Mouse (Mus musculus): ENCODE measurements at regions not wholly inside any gene's neighbourhood (a gene's known extent, or its start where the extent isn't known, plus 50 kb on each side); places are given as distances from the start of the nearest gene placed in this dataset.

DNA sequence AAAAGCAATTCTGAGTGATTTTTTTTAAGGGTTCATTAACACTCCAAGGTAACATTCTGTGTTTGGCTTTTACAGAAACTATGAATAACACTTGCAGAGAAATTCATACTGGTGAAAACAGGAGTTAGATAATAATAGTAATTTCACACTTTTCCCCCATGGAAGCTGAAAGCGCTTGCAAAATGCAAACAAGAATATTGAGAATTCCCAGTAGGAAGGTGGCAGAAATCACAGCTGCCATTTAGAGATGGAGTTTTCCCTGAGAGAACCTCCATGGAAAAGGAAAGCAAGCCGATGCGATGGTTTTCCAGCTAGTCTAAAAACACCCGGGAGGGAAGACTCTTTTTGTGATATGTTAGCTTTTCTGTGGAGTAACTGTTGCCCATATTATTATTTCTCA lies 174.1 kb upstream of the App start:
- DNase-seq (ENCODE audit: low spot score in 2 of 2) = peak in 1 of 2 experiments; percentile 30

DNA sequence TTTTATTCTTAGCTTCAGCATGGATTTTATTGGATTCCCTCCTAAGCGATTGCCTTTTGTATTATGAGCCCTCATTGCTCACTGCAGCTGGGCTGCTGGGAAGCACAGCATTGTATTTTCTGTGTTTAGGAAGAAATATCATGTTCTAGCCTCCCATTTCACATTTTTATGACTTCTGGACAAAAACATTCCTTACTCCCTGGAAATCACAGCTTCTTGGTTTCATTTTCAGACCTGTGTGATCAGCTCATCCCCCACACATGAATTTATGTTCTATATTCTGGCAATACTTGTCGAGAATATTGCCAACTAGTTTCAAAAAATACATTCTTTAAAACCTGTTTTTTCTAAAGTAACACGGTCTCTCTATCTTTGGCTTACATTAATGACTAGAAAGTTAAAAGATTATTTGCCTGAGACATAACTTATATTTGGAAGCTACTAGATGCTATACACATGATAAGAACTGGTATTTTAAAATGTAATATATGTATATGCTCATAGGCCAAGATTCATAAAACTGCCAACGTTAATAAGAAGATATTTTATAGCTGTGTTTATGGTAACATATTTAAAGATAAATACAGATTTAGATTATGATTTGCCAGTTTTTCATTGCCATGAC lies 163.0 kb upstream of the App start:
- DNase-seq (ENCODE audit: low spot score in 2 of 2) = no peak

- DNase-seq (ENCODE audit: low spot score in 2 of 2) = no peak
Observed at GRCm38 (mm10) chr16:85333543-85333942, 160.0 kb upstream of the App start.

GRCm38 (mm10) chr16:85312018-85312417 lies 138.5 kb upstream of the App start:
- DNase-seq (ENCODE audit: low spot score in 2 of 2) = no peak

DNA sequence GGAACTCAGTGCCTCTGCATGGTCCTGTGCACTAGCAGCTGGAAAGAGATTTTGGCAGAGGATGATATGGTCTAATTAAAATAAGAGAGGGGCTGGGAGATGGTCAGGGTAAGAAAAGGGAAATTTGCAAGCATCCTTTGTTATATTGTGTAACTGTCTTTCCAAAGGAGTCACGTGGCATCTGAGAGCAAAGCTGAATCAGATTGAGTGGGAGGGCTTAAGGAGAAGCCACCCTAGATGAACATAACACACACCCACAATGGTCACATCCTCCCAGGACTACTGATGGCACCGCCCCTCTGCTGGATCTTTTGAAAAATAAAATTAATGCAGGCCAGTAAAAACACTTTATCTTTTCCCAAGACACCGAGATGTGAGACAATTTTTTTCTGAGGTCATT lies 135.9 kb upstream of the App start:
- no peak for DNase-seq (ENCODE audit: low spot score in 2 of 2)

GRCm38 (mm10) chr16:85308429-85308828 lies 134.9 kb upstream of the App start:
- DNase-seq (ENCODE audit: low spot score in 2 of 2) = no peak

- DNase-seq (ENCODE audit: low spot score in 2 of 2) = no peak
Observed at GRCm38 (mm10) chr16:85307940-85308339, 134.4 kb upstream of the App start.

DNA sequence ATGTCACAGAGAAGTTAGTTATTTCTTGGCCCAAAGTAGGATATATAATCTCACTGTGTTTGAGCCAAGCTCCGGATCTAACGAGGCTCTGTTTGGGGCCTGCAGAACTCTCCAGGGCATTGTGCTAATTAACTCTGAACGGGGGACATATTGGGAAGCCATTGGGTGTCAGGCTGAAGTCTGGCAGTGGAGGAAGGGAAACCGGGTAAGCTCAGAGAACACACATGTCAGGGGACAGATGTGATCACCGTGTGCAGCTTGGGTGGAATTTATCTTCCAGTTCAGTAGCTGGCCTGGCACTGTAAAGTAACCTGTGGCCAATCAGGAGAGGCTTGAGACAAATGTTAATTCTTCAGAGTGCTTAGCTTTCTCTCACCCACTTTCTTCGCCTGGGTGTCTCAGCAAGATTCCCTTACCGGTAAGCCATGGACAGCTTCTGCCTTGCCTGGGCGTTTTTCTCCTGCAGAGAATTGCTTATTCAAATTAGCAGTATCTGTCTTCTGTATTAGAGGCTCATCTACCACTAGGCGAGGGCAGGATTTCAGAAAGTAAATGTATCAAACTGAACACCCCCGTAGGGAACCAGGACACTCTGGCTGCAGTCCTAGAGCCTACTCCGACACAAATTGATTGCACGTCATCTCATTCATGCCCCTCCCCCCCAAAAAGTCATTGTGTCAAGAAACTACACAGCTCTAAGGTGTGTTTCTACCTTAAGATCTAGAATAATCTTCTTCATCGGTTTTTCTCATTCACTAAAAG lies 126.7 kb upstream of the App start:
- no peak for DNase-seq (ENCODE audit: low spot score in 2 of 2)

- no peak for DNase-seq (ENCODE audit: low spot score in 2 of 2)
Observed at GRCm38 (mm10) chr16:85298559-85298958, 125.0 kb upstream of the App start.

GRCm38 (mm10) chr16:85290986-85291952 lies 117.7 kb upstream of the App start:
- no peak for DNase-seq (ENCODE audit: low spot score in 2 of 2)

GRCm38 (mm10) chr16:85277862-85278261 lies 104.3 kb upstream of the App start:
- no peak for DNase-seq (ENCODE audit: low spot score in 2 of 2)

DNA sequence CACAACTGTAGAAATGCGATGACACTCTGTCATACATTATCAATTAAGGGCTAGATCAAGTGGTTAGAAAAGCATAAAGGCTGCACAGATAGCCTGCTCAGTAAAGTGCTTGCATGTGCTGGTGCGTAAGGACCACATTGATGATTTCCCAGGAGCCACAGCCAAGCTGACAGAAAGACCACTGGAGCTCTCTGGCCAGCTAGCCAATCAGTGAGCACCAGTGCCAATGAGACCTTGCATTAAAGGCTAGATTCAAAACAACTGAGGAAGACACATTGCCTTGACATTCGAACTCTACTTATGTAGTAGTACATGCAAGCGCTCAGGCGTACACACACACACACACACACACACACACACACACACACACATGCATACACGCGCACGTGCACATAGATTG lies 96.1 kb upstream of the App start:
- DNase-seq (ENCODE audit: low spot score in 2 of 2) = no peak

- DNase-seq (ENCODE audit: low spot score in 2 of 2) = no peak
Observed at GRCm38 (mm10) chr16:85259838-85260237, 86.3 kb upstream of the App start.

- no peak for DNase-seq (ENCODE audit: low spot score in 2 of 2)
Observed at GRCm38 (mm10) chr16:85247301-85247700, 73.7 kb upstream of the App start.

GRCm38 (mm10) chr16:85233037-85233436 lies 59.5 kb upstream of the App start:
- DNase-seq (ENCODE audit: low spot score in 2 of 2) = no peak

DNA sequence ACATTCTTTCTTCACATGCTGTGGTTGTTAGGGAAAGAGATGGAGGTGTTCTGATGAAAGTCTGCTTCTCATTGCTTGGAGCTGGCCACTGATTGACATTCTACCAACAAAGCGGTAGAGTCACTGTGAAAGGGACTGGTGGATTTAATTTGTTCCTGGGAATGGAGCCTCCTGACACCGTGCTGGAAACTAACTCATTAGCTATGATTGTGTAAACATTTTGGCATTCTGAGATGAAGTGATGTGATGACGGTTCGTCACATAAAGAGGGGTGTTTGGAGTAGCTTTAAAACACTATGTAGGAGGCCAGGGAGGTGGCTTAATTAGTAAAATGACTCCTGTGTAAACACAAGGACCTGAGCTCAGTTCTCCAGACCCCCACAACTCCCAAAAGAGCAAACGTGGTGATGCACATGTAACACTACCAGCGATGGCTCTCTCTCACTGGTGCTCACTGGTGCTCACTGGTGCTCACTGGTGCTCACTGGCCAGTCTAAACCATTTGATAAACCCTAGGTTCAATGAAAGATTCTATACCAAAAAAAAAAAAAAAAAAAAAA lies 58.4 kb upstream of the App start:
- DNase-seq (ENCODE audit: low spot score in 2 of 2) = no peak

- no peak for DNase-seq (ENCODE audit: low spot score in 2 of 2)
Observed at GRCm38 (mm10) chr16:85231330-85231729, 57.8 kb upstream of the App start.

GRCm38 (mm10) chr16:85224325-85224724 lies 50.8 kb upstream of the App start:
- DNase-seq (ENCODE audit: low spot score in 2 of 2) = no peak

All from right cerebral cortex, adult 2 months (tissue).